Mouse (Mus musculus) midbrain, embryonic 11.5 days (tissue): Measurements from ENCODE around the gene Ndufaf2. TPM values are rescaled to one million over a fixed set of nuclear protein-coding genes. Genes with fewer than 3 reads are reported as not detected.

Source experiments
- ATAC-seq: fragments of 200-750 bp; cut with Nextera tagmentation; 2 replicates; pipeline ENCODE4 v1.8.0; 2017; ENCODE audit warnings: moderate TSS enrichment, moderate library complexity; ENCODE audit not compliant: low FRiP score
- DNase-seq: peaks from one replicate; pipeline ENCODE4 v3.0.0; 2015; ENCODE audit warnings: low spot score; ENCODE audit errors: missing footprints
- H3K27ac ChIP-seq: fragments of 300-500 bp; sonication (generic); 2 replicates; pipeline ENCODE4 v1.5.1; 2014; ENCODE audit warnings: low read depth, low read length
- H3K27me3 ChIP-seq: fragments of 300-500 bp; sonication (generic); 2 replicates; pipeline ENCODE4 v1.6.1; 2014; ENCODE audit warnings: mild to moderate bottlenecking, low read length, moderate library complexity, mixed read lengths; ENCODE audit not compliant: control insufficient read depth, insufficient read depth
- H3K36me3 ChIP-seq: fragments of 300-500 bp; sonication (generic); 2 replicates; pipeline ENCODE4 v1.6.1; 2014; ENCODE audit warnings: mild to moderate bottlenecking, low read length, moderate library complexity, mixed read lengths; ENCODE audit not compliant: control insufficient read depth, insufficient read depth
- H3K4me1 ChIP-seq: fragments of 300-500 bp; sonication (generic); 2 replicates; pipeline ENCODE4 v1.6.1; 2014; ENCODE audit warnings: low read length; ENCODE audit not compliant: control insufficient read depth, insufficient read depth
- H3K4me2 ChIP-seq: fragments of 300-500 bp; sonication (generic); 2 replicates; pipeline ENCODE4 v1.6.1; 2014; ENCODE audit warnings: mild to moderate bottlenecking, moderate library complexity
- H3K4me3 ChIP-seq: fragments of 300-500 bp; sonication (generic); 2 replicates; pipeline ENCODE4 v1.5.1; 2014; ENCODE audit warnings: low read depth, low read length
- H3K9ac ChIP-seq: fragments of 300-500 bp; sonication (generic); 2 replicates; pipeline ENCODE4 v1.6.1; 2014; ENCODE audit warnings: low read length
- H3K9me3 ChIP-seq: fragments of 300-500 bp; sonication (generic); 2 replicates; pipeline ENCODE4 v1.6.1; 2016; ENCODE audit warnings: low read length; ENCODE audit not compliant: control insufficient read depth
- WGBS: fragments of 180-500 bp; shearing (Covaris S2); extraction: QIAGEN DNeasy Blood & Tissue Kit; methylation state at CpG from one replicate; pipeline ENCODE4 v1.1.7; 2014; 5-methylcytosine and 5-hydroxymethylcytosine counted together
- polyA plus RNA-seq: library from polyadenylated mRNA; unstranded; fragments of >200 nt; fragmentation: Nextera tagmentation; extraction: Ambion mirVana; gene quantifications from 2 replicates; pipeline ENCODE4 v1.2.1, GENCODE M21; 2014

Gene Ndufaf2
- polyA plus RNA-seq: 82.4 and 87.1 TPM in 2 replicates

DNA sequence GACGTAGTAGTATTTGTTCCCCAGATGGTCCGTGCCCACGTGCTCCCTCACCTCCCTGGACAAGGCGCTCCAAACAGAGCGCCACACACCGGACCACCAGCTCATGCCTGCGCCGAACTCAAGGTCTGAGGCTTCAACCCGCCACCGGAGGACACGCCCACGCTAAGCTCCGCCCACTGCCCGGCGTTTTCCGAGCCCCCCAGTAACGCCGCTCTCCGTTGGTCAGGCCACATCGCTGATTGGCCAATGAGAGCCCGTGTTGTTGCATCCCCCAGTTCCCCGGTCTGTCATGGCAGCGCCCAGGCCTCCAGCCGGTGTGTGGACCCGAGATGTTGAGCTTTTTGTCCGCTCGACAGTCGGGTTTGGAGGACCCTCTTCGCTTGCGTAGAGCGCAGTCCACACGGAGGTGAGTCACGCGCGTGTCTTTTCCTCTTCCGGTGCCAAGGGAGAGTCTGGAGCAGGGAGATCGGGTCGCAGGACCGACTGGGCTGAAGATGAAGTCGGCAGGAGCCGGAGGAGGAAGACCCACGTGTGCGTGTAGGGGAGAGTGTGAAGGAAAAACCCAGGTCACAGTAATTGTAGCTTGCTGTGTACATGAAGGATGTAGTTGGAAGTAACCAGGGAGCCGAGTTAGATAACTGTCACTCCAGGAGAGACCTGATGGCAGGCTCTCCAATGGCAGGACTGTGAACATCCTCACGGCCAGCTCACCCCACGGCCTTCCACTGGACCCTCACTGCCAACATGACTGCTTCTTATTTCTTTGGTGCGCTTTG lies at the start of gene Ndufaf2, which contains the start of gene Ercc8:
Gene Ndufaf2 (minus strand): TSS at position 159 of the 776 bp plus-strand sequence.
Gene Ercc8 (plus strand): TSS at position 267 of the 776 bp plus-strand sequence.
- ATAC-seq (peak; percentile 99), DNase-seq (peak; percentile 100)
- Histone ChIP-seq H3K36me3 (peaks cover 2% of the 10 kb centered on the region; the same call in 1 of the 2 replicates), H3K27me3 (no peaks in the 10 kb centered on the region), H3K4me1 (peaks cover 7% of the 10 kb centered on the region), H3K27ac (no peak within 1 kb of the TSS), H3K4me3 (peak within 1 kb of the TSS; percentile 75), H3K9me3 (no peaks in the 10 kb centered on the region), H3K9ac (peak within 1 kb of the TSS; percentile 66), H3K4me2 (peak within 1 kb of the TSS; percentile 73)
- WGBS: under 1% methylated on average over 47 of the region's 47 CpGs

- peaks cover 1% of the 10 kb centered on the region; the same call in 1 of the 2 replicates for H3K27me3 ChIP-seq
- no peaks in the 10 kb centered on the region for H3K9me3 ChIP-seq
- H3K4me2 ChIP-seq: no peak overlapping the region
- ATAC-seq (no peak), DNase-seq (no peak)
- no peaks in the 10 kb centered on the region for H3K4me1 ChIP-seq
- H3K36me3 ChIP-seq: no peaks in the 10 kb centered on the region
- H3K4me3 ChIP-seq: no peak overlapping the region
- no peak overlapping the region for H3K9ac ChIP-seq
- WGBS: 72% methylated on average over 5 of the region's 5 CpGs
- H3K27ac ChIP-seq: no peak overlapping the region
Observed at GRCm38 (mm10) chr13:108208090-108208489, 49.7 kb upstream of the Ndufaf2 start.

- Histone ChIP-seq H3K9me3 (no peaks in the 10 kb centered on the region), H3K9ac (no peak overlapping the region), H3K27ac (no peak overlapping the region), H3K36me3 (no peaks in the 10 kb centered on the region), H3K27me3 (no peaks in the 10 kb centered on the region; the same call in 1 of the 2 replicates), H3K4me3 (no peak overlapping the region), H3K4me2 (no peak overlapping the region), H3K4me1 (no peaks in the 10 kb centered on the region)
- DNase-seq (no peak), ATAC-seq (no peak)
- WGBS: 89% methylated on average over 2 of the region's 2 CpGs
Observed at GRCm38 (mm10) chr13:108207447-108207846, 49.0 kb upstream of the Ndufaf2 start.

- WGBS: 92% methylated on average over 3 of the region's 3 CpGs
- Histone ChIP-seq H3K4me1 (no peaks in the 10 kb centered on the region), H3K9ac (no peak overlapping the region), H3K27me3 (no peaks in the 10 kb centered on the region), H3K4me2 (no peak overlapping the region), H3K4me3 (no peak overlapping the region), H3K9me3 (no peaks in the 10 kb centered on the region), H3K27ac (no peak overlapping the region), H3K36me3 (no peaks in the 10 kb centered on the region)
- ATAC-seq: no peak
- no peak for DNase-seq
Observed at GRCm38 (mm10) chr13:108204857-108205256, 46.4 kb upstream of the Ndufaf2 start.

GRCm38 (mm10) chr13:108195474-108195873 lies 37.1 kb upstream of the Ndufaf2 start:
- Histone ChIP-seq H3K4me2 (no peak overlapping the region), H3K27ac (no peak overlapping the region), H3K36me3 (no peaks in the 10 kb centered on the region), H3K9me3 (no peaks in the 10 kb centered on the region), H3K9ac (no peak overlapping the region), H3K27me3 (no peaks in the 10 kb centered on the region), H3K4me3 (no peak overlapping the region), H3K4me1 (no peaks in the 10 kb centered on the region)
- WGBS: 93% methylated on average over 6 of the region's 6 CpGs
- DNase-seq: no peak
- no peak for ATAC-seq

- WGBS: 70% methylated on average over 11 of the region's 11 CpGs
- Histone ChIP-seq H3K9ac (no peak overlapping the region), H3K4me1 (no peaks in the 10 kb centered on the region), H3K4me3 (no peak overlapping the region), H3K36me3 (no peaks in the 10 kb centered on the region), H3K4me2 (no peak overlapping the region), H3K27me3 (no peaks in the 10 kb centered on the region), H3K27ac (no peak overlapping the region), H3K9me3 (no peaks in the 10 kb centered on the region)
- ATAC-seq: no peak
- DNase-seq: no peak
Observed at GRCm38 (mm10) chr13:108191074-108191720, 32.8 kb upstream of the Ndufaf2 start.

GRCm38 (mm10) chr13:108187994-108188393 lies 29.6 kb upstream of the Ndufaf2 start:
- DNase-seq (no peak), ATAC-seq (no peak)
- Histone ChIP-seq H3K27me3 (no peaks in the 10 kb centered on the region), H3K9me3 (no peaks in the 10 kb centered on the region), H3K4me1 (no peaks in the 10 kb centered on the region), H3K36me3 (peaks cover 7% of the 10 kb centered on the region), H3K27ac (no peak overlapping the region), H3K4me2 (no peak overlapping the region), H3K4me3 (no peak overlapping the region), H3K9ac (no peak overlapping the region)
- 95% methylated on average over 4 of the region's 4 CpGs for WGBS

- no peak for DNase-seq
- peaks cover 10% of the 10 kb centered on the region for H3K36me3 ChIP-seq
- WGBS: 94% methylated on average over 3 of the region's 3 CpGs
- no peak overlapping the region for H3K9ac ChIP-seq
- no peaks in the 10 kb centered on the region for H3K27me3 ChIP-seq
- H3K4me3 ChIP-seq: no peak overlapping the region
- no peak for ATAC-seq
- H3K4me2 ChIP-seq: no peak overlapping the region
- H3K9me3 ChIP-seq: no peaks in the 10 kb centered on the region
- H3K27ac ChIP-seq: no peak overlapping the region
- H3K4me1 ChIP-seq: no peaks in the 10 kb centered on the region
Observed at GRCm38 (mm10) chr13:108185530-108185929, 27.1 kb upstream of the Ndufaf2 start.

DNA sequence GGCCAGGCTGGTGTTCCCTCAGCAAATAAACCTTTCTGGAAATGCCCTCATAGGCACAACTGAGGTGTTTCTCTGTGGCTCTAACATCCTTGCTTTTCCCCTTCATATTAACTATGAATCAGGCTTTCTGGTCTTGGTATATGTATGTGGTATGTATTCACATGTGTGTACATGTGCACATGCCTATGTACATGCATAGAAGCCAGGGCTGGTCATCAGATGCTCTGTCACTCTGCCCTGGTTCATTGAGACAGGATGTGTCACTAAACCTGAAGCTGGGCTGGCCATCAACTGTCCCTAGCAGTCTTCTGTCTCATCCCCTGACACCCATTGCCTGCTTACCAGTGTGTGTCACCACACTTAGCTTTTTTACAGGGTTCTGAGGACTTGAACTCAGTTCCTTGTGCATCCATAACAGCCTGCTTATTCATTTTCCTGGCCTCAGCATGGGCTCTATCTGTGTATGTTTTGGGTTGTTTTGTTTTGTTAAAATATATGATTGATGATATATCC lies 26.4 kb upstream of the Ndufaf2 start:
- no peak overlapping the region for H3K4me2 ChIP-seq
- ATAC-seq (no peak), DNase-seq (no peak)
- no peaks in the 10 kb centered on the region for H3K27me3 ChIP-seq
- no peaks in the 10 kb centered on the region for H3K9me3 ChIP-seq
- H3K9ac ChIP-seq: no peak overlapping the region
- no peak overlapping the region for H3K27ac ChIP-seq
- peaks cover 10% of the 10 kb centered on the region for H3K36me3 ChIP-seq
- H3K4me3 ChIP-seq: no peak overlapping the region
- H3K4me1 ChIP-seq: no peaks in the 10 kb centered on the region
